Mouse (Mus musculus) thymus, adult 2 months (tissue): ENCODE results near the gene Arrdc5.

Source experiments
- CTCF ChIP-seq: fragments of 200-500 bp; IDR thresholded peaks from 2 replicates; pipeline ENCODE4 v1.5.1; 2012; ENCODE audit warnings: mild to moderate bottlenecking, control low read depth, low read length, moderate library complexity, borderline replicate concordance; ENCODE audit not compliant: control insufficient read depth, poor library complexity, insufficient read depth; ENCODE audit errors: extremely low read depth
- POLR2A ChIP-seq: fragments of 200-500 bp; IDR thresholded peaks from 2 replicates; pipeline ENCODE4 v1.6.1; 2012; ENCODE audit warnings: mild to moderate bottlenecking, low read length, control low read depth, moderate library complexity; ENCODE audit not compliant: control insufficient read depth, poor library complexity, insufficient read depth; ENCODE audit errors: extremely low read depth

- TF ChIP-seq POLR2A (no peak), CTCF (no peak)
These were observed 12.3 kb downstream of the Arrdc5 start for GRCm38 (mm10) chr17:56287830-56288229.
